Mouse (Mus musculus) liver (tissue): ENCODE measurements around the gene Ap3s2.
A peak's percentile ranks its signal among the peaks of the same experiment; 100 is the strongest.

ENCODE experiments used
- DNase-seq: peaks from one replicate; pipeline ENCODE4 v3.0.0-alpha.2; 2020; ENCODE audit warnings: mixed read lengths

Ap3s2 gene

DNA sequence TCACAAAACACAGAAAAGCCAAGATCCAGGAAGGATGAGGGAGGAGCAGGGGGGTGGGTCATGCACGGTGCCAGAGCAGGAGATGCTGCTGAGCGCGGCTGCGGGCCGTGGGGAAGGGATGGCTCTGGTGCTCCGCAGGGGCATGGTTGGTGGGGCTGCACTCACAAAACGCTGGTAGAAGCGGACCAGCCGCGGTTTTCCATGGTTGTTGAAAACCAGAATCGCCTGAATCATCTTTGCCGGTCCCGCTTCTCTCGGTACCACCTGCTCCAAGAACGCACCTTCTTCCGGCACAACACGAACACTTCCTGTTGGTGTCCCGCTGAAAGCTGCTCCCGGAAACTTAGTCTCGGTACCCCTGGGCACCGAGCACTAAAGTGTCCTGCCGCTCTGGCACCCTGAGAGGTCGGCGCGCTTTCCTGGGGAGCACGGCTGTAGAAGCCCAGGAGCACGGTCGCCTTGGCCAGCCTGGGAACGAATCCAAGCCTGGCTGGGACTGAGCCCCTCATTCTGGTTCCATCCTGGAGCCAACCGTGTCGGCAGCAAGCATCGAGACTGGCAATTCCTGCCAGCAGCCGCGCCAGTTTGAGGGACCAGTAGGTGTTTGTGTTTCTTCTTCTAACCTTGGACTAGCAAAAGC, at the start of gene Ap3s2:
Gene Ap3s2 (minus strand): TSS at position 306 of the 640 bp plus-strand sequence.
- peak; percentile 87 for DNase-seq

DNA sequence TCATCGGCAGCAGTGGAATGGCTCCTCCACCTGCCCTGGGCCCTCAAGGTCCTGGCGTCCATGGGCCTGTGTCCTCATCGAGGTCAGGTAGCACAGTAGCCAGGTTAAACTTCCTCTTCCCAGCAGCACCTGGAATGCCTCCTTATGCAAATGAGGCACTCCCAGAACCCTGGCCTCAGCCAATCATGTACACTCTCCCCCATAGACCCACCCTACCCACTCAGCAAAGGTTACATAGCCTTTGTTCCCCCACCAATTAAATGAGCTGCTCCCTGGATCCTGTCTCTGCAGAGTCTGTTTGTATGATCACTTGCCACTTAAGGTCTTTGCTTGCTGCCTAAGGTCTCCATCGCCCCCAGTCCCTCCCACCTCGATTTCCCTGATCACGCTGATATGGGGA, 47.9 kb upstream of the Ap3s2 start:
- no peak for DNase-seq

GRCm38 (mm10) chr7:79961600-79961999, 41.2 kb upstream of the Ap3s2 start:
- DNase-seq: no peak

GRCm38 (mm10) chr7:79956131-79956530, 35.7 kb upstream of the Ap3s2 start:
- DNase-seq: no peak

DNA sequence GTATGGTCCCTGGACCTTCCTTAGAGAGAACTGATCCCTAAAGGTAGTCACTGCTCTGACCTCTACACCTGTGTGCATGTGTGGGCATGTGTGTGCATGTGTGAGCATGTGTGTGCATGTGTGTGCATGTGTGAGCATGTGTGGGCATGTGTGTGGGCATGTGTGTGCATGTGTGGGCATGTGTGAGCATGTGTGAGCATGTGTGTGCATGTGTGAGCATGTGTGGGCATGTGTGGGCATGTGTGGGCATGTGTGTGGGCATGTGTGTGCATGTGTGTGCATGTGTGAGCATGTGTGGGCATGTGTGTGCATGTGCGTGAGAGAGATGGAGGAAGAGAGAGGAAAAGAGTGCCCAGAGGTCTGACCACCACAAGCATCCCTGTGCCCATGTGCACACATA, 34.4 kb upstream of the Ap3s2 start:
- DNase-seq: no peak

DNA sequence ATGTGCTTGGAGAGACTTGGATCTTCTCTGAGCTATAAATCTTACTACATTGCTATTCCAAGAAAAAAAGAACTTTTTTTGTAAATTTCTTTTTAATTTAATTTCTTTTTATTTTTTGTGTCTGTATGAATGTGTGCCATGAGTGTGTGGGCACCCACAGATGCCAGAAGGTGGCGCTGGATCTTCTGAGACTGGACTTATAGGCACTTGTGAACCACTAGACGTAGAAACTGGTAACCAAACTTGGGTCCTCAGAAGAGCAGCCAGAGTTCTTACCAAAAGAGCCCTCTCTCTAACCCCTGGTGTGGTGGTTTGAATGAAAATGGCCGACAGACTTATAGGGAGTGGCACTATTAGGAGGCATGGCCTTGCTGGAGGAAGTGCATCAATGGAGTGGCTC, 30.6 kb upstream of the Ap3s2 start:
- no peak for DNase-seq

DNA sequence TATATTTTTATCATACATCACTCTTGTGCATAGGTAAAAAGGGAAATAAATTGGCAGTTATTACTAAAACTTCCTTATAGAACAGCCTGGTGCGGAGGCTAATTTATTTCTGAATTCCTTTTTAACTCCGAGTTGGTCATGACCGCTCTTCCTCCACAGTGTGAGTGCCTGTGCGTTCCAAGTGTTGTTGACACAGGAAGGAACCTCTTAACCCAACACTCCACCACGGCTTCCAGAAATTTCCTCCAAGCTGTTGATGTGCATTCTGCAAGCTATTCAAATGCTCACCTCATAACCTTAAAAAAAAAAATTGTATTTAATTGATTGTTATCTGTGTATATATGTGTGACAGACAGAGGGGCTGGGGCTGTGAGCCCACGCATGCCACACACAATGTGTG, 29.8 kb upstream of the Ap3s2 start:
- no peak for DNase-seq

DNA sequence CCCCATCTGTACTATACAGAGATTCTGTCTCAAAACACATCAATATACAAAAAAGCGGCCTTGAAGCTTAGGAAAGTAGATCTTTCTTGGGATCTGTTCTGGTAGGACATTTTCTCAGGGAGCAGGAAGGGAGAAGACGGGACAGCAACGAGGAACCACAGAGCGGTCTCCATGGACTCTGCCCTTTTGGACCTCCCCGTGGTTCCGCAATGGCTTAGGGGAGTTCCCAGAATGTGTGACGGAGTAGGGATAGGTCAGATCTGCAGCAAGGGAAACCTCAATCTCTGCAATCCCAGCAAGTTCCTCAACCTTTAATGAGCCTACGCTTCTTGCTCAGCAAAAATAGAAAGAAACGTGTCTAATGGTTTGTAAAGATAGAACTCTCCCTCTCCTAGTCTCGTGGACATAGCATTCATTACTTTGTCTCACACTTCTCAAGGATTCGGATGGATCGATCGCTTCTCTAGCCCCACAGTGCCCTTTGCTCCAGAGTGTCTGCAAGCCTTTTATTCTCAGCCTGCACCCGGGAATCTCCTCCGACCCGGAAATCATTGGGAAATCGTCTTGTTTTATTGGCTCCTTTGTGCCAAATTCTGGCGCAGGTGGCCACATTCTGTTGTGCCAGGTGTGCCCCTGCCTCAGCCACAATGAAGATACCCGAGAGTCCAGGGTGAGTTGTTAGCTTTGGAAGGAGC, 15.2 kb upstream of the Ap3s2 start:
- DNase-seq: peak; percentile 24

- peak; percentile 50 for DNase-seq
Measured at GRCm38 (mm10) chr7:79934862-79935510, 14.5 kb upstream of the Ap3s2 start, which contains the start of gene Arpin. TSS of gene Arpin (minus strand) at chr7:79935359.

DNA sequence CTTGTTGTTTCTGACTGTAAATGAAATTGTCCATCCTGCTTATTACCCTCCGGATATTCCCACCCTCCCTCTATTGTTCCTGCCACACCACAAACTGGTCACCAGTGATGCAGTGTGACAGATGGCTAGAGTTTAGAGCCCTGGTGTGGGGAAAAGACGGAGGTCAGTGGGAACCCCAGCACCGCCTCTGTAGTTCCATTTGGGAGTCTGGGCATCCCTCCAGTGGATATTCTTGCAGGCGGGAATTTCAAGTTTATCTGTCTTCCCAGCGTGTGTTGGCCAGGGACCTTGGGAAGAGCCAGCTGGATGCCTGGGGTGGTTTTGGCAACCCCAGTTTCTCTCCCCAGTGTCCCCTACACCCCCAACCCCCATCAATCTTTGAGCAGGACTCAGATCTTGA, 14.0 kb upstream of the Ap3s2 start:
- no peak for DNase-seq

GRCm38 (mm10) chr7:79928516-79929052, 8.1 kb upstream of the Ap3s2 start:
- no peak for DNase-seq

GRCm38 (mm10) chr7:79914556-79914955, 5.9 kb downstream of the Ap3s2 start:
- no peak for DNase-seq

DNA sequence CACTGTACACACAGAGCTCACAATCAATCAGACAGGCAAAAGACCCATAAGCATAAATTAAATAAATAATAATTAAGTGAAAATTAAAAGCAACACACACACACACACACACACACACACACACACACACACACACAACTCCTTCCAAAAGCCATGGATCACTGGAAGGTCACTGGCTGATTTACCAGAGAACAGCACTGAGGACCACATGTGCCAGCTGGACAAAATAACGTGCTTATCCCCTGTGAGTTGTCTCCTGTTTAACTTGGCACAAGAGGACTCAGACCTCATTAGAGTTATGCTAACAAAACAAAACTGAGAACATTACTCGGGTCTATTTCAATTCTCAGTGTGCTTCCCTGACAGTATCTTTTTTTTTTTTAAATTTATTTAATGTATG, 13.1 kb downstream of the Ap3s2 start:
- no peak for DNase-seq

DNA sequence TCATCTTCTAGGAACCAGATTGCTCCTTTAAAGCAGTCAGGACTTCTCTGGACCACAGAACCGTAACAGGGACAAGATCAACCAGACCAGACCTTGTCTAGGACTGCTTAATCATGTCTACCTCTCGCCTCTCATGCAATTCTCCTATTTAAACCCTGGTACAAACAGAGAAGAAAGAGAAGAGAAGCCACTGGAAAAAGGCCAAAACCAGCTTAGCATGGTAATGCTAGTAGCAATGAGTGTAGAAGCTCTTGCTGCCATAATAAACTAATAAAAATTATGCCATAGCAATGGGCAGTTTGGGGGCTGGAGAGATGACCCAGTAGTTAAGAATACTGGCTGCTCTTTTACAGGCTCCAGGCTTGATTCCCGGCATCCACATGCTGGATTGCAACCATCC, 13.5 kb downstream of the Ap3s2 start:
- no peak for DNase-seq

DNA sequence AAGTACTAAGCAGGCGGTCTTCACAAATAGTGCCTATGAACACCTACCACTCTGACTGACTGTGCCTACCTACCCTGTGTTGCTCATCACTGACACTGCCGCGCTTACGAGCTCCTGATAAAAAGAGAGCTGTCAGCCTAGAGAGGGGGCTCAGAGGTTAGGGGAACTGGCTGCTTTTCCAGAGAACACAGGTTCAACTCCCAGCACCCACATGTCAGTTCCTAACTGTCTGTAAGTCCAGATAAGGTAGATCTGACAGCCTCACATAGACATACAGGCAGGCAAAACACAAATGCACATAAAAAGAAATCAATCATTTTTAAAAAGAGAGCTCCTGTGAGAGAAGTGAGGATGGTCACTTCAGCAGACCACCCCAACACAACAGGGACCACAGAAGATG, 15.3 kb downstream of the Ap3s2 start:
- no peak for DNase-seq

DNA sequence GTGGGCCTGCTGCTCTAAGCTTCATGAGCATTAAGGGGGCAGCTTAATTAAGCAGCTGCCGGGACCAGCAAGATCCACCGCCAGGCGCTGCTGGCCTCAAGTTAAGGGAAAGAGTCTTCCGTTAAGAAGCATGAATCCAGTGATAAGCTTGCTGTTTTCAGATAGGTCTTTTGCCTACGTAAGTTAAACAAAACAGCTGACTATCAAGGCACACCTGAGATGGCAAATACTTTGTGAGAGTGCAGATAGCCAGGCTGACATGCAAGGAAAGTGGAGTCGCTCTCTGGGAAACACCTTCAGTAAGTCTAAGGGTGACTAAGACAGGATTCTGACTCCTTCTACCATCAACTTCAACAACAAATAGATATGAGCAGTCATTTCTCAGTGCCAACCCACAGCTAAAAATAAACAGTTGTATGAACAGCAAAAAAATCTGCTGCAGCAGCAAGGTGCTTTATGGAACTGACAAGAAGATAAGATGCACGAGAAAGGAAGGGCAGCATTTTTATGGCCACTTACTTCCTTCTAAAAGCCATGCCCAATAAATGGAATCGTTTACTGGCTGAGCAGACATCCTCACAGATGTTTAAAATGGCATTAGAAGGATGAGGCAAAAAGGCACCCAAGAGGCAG, 17.2 kb downstream of the Ap3s2 start:
- DNase-seq: peak; percentile 23

DNA sequence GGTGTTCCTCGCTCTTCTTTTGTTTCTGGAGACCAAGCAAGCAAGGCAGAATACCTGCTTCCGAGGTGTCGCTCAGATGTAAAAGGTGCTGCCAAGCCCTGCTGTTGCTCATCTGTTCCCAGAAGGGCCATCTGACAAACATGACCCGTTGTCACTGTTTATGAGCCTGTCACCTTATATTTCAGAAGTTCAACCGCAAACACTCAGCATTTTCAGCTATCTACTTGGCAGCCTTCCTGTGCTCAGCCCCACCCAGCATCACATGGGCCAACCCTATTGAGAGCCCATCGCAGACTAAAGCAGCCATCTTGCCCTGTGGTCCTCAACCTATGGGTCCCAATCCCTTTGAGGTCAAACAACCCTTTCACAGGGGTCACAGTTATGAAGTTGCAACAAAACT, 19.7 kb downstream of the Ap3s2 start:
- peak; percentile 16 for DNase-seq

- DNase-seq: no peak
Measured at GRCm38 (mm10) chr7:79895225-79895624, 25.2 kb downstream of the Ap3s2 start.

DNA sequence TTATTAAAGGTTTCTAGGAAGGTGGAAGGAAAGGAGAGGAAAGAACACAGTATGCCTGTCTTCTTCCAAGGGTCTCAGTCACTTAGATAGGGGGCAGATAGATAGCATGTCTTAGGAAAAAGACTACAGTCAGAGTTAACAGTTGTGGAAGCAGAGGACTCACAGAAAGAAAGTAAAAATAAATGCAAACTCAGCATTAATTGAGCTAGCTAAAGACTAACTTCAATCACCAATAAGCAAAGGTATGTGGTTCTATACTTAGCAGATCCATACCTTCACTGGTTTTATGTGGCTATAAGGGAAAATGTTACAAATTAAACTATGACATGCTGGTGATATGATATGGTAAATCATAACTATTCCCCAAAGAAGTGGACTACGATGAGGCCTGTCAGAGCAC, 25.7 kb downstream of the Ap3s2 start:
- no peak for DNase-seq

DNA sequence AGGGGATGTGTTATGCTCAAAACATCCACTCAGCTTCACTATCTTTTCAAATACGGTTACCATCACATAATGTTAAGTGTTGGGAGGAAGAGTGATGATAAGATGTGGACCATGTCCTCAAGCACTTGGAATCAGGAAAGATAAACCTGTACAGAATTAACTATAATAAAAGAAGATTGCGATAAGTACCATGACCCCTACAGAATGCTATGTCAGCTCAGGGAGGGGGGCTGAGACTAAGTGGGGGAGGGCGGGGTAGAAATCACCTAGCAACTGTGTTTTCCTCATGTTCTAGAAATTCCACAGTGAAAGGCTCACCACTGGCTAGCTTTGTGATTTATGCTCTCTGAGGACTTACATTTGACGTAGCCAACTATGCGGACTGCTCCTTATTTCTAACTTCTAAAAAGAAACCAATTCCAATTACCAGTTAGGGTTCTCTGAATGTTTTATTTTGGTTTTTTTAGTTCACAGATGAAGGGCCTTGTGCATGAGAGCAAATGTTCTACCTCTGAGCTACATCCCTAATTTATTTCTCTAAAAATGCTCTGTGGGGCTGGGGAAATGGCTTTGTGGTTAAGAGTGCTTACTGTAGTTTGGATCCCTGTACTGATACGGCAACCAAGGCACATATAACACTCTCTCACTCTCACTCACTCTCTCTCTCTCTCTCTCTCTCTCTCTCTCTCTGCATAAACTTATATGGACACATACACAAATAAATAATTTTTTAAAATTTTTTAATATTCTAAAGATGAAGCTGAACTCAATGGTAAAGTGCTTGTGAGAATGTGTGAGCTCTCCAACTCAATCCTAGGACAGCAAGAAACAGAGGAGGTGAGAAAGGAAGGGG, 27.6 kb downstream of the Ap3s2 start:
- no peak for DNase-seq

- no peak for DNase-seq
Measured at GRCm38 (mm10) chr7:79890436-79891221, 29.8 kb downstream of the Ap3s2 start.

DNA sequence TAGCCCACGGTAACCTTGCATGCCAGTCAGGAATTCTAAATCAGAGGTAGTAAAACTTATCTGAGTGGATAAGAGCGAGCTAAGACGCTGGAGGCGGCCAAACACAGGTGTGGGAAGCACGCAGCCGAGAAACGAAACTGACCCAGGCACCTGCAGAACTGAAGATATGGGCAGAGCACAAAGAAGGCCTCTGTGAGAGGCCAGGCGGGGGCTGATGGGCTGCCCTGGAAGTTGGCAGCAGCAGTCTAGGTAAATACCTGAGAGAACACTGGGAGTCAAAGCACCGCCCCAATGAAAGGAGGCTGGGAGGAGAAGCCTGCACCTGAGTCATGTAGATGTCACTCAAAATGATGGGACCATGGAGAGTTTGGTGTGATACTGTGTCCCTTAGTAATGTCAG, 31.8 kb downstream of the Ap3s2 start:
- no peak for DNase-seq
